Mouse (Mus musculus): Measurements from ENCODE around the gene Bin2.

DNA sequence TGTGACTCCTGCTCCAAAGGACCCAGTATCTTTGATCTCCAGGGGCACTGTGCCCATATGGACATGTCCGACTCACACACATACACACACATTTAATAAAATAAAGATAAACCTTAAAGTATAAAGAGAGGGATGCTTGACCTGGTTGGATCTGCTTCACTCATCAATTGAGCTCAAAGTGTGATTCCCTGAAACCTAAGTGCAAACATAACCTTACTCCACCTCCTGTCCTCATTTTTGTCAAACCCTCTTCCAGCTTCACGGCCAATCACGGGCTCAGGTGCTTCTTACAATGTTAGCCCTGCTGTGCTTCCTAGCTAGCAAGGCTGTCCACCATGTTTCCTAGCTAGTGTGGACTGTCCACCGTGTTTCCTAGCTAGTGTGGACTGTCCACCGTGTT is 14.2 kb downstream of the Bin2 start:
- TF ChIP-seq POLR2A (IDR thresholded peaks at IDR 0.05; ENCODE audit: borderline replicate concordance, extremely low read depth, insufficient read depth, insufficient read length, poor library complexity, severe bottlenecking): no peak
- TF ChIP-seq CTCF (IDR thresholded peaks at IDR 0.05; ENCODE audit: borderline replicate concordance, extremely low read depth, insufficient read depth, insufficient read length): no peak

All from brain, embryonic 14.5 days (tissue).